Mouse (Mus musculus): ENCODE results near the gene Ube3b.

Gene Ube3b

DNA sequence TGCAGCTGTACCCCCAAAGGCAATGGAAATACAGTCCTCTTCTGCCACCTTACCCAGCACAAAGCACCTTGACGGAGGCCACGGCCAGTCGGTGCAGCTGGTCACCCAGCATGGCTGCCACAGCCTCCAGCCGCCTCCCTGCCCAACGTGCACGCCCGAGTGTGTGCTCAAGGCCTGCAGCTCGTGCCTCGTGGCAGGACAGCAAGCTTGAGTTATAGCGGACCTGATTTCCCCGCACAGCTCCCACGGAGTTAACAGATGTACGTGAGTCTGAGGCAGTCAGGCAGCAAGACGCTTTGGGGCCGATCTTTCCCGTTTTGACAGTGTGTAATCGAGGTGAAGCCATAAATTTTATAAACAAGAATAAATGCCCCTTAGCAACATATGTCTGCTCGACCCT is 48.2 kb downstream of the Ube3b start:
- DNase-seq = no peak

DNA sequence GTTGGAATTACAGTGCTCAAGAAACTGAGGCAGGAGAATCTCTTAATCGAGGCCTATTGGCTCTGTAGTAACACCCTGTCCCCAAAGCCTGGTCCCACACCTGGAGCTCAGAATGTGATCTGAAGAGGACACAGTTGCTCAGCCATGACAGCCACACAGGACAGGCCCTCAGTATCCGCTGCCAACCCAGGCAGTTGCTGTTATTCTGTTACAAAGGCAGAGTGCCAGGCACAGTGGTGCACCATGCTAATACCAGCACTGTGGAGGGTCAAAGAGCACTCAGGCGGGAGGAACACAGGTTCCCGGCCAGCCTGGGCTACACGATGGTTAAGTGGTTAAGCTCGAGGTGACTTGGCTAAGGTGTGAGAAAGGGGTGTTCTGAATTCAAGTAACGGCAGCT is 49.4 kb downstream of the Ube3b start:
- no peak for DNase-seq

GRCm38 (mm10) chr5:114434359-114434758 is 54.0 kb downstream of the Ube3b start:
- no peak for DNase-seq

- no peak for DNase-seq
These were observed 55.2 kb downstream of the Ube3b start for GRCm38 (mm10) chr5:114435588-114435987.

GRCm38 (mm10) chr5:114443566-114444367 is 63.4 kb downstream of the Ube3b start, which contains the start of the genes Mmab and Mvk:
Mmab (minus strand) TSS chr5:114444060.
Mvk (plus strand) TSS chr5:114444269.
- peak; percentile 99 for DNase-seq

GRCm38 (mm10) chr5:114444368-114444692 is 63.9 kb downstream of the Ube3b start:
- DNase-seq = no peak

- no peak for DNase-seq
These were observed 68.6 kb downstream of the Ube3b start for GRCm38 (mm10) chr5:114449011-114449410.

DNA sequence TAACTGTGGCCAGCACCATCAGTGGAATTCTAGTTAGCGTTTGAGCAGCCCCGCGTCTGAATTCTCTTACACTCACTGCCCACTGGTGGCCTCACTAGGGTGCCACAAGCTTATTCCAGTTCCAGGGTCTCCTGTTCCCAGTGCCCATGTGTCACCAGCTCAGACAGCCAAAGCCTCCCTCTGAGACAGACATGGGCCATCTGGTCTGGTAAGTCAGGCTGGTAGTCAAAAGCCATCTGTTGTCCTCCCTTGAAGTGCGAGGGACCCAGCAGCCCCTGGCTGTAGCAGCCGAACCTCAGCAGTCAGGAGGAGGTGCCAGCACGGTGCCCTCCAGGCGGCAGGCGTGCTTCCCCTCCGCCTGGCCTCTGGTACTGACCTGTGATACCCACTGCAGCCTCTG is 75.9 kb downstream of the Ube3b start:
- no peak for DNase-seq

- no peak for DNase-seq
These were observed 76.7 kb downstream of the Ube3b start for GRCm38 (mm10) chr5:114456995-114457605.

GRCm38 (mm10) chr5:114461238-114461637 is 80.8 kb downstream of the Ube3b start:
- peak; percentile 87 for DNase-seq

DNA sequence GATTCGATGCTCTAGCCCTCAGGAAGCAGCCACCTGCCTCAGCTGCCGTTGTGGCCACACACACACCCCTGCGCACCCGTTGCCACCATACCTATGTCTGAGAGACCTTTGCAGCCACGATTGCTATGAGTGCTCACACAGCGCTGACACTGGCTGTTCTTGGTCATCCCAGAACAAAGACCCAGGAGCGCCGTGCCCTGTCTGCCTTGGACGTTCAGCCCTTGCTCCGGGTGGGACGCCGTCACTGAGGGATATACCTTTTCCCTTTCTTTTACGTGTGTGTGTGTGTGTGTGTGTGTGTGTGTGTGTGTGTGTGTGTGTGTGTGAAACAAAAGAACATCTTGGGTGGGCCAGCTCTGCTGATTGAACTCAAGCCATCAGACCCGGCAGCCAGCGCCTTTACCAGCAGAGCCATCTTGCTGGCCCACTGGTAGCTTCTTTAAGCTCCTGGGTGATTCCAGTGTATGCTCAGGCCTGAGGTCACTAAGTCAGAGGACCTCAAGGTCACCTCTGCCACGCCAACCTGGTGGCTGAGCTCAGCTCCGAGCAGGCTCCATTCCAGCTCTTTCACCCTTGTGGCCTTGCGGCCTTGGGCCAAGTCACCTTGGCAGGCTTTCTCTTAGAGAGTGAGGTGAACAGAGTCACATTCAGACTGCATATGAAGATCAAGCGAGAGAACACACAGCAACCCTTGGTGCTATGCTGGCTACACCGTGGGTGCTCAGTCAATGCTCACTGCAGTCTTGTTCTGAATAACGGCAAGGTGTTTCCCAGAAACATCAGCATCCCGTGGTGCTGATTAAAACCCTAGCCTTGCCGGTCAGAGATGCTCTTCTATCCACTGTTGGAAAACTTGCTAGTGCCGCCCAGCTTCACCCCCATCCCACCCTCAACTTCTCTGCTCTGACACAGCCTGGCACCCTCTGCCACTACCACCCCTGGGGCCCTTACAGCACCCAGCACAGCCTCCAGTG is 81.9 kb downstream of the Ube3b start:
- no peak for DNase-seq

DNA sequence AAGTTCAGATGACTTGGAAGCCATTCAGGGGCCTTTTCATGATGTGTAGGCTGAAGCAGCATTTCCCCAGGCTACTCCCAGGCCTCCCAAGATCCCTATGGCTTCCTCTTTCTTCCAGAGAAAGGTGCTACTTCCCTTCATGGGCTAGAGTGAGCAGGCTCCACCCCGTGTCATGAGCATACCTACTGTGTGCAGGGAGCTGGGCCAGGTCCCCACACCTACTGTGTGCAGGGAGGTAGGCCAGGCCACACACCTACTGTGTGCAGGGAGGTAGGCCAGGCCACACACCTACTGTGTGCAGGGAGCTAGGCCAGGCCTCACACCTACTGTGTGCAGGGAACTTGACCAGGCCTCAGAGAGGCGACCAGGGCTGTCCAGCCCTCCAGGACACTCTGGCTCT is 84.2 kb downstream of the Ube3b start:
- no peak for DNase-seq

DNA sequence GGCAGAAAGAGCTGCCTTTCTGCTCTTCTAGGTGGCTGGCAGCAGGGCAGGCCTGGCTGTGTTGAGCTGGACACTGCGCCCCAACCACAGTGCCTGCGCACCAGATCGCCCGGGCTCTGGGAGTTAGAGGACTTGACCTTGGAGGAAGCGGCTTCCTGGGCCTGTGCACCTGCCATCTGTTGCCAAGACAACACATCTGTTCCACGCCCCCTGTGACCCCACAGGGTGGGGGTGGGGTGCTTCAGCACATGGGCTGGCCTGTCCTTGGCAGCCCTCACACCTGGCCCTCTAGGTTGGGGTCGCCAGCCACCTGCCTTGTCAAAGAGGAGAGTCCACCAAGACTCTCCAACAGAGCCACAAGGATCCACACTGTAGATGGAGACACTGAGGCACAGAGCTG is 85.2 kb downstream of the Ube3b start:
- DNase-seq = no peak

DNA sequence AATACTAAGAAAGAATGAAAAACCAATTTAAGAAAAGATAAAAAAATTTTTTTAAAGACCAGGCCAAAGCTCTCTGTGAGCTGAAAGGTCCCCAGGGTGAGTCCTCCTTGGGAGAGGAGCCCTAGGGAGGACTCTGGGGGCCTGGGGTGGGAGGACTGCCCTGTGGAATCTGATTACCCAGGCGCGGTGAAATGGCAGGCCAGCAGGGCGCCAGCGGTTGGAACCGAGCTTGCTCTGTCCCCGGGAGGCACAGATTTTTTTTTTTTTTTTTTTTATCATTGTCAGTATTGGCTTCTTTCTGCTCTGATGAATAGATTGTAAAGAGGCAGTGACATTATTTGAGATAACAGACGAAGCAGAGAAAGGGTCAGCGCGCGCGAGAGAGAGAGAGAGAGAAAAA is 86.6 kb downstream of the Ube3b start:
- DNase-seq = no peak

GRCm38 (mm10) chr5:114467430-114467829 is 87.0 kb downstream of the Ube3b start:
- peak; percentile 49 for DNase-seq

DNA sequence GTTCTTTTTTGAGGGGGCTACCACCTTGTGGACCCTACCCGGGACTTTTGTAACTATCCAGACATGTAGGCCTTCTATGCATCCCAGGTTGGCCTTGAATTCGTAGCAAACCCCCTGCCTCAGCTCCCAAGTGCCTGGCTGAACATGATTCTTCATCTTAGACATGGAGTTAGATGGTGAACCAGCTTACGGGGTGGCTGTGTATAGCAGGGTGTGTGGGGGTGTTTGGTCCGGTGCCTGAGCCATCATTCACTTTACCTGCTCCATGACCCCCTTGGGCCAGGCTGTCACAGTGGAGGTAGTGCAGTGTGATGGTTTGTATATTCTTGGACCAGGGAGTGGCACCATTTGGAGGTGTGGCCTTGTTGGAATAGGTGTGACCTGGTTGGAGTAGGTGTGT is 87.6 kb downstream of the Ube3b start:
- DNase-seq = no peak

DNA sequence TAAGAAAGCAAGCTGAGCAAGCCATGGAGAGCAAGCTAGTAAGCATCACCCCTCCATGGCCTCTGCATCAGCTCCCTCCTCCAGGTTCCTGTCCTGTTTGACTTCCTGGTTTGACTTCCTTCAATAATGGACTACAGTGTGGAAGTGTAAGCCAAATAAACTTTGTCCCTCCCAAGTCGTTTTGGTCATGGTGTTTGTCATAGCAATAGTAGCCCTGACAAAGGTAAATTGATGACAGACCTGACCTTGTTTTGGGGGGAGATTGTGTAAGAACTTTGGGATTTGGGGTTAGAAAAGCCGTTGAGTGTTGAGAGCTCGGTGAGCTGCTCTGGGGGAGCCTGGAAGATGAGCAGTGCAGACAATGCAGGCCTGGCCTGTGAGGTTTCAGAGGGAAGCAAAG is 90.0 kb downstream of the Ube3b start:
- DNase-seq = no peak

All from right cerebral cortex, postnatal 14 days (tissue).